Mouse (Mus musculus): ENCODE results near the gene Fxyd7.

Fxyd7 gene

DNA sequence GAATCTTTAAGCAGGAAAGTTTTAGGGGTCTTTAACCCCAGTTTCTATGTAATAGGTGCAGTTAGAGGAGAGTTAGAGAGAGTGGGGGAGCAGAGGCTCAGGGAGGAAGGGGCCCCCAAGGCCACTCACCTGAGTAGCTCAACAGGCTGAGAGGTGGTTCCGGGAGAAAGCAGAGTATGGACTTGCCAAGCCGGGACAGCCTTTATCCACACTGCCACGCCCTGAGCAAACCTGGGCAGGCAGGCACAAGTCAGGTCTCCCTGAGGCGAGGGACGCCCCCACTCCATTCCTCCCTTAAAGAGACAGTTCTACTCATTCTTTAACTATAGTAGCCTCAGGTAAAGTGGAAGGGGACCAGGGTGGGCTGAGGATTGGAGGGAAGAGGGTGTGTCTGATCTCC lies 25.2 kb upstream of the Fxyd7 start, which contains the start of gene Fxyd3:
Fxyd3 (minus strand) TSS at position 213 of the 400 bp plus-strand sequence.
- in situ Hi-C loops (cut with MboI, MseI), result no loop called here

DNA sequence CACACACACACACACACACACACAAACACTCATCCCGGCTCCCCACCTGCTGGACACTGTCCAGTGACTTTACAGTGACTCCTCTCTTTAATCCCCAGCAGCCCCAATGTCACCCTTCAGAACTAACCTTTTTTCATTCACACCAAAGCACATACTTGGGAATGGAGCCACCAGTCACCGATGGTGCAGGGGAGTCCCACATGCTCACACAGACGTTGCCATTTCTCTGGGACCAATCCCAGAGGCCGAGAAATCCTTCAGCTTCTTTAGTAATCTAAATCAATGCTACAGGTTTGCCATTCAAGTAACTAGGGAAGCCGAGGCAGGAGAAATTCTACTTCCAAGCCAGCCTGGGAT lies 23.4 kb upstream of the Fxyd7 start:
- in situ Hi-C loops (cut with MboI, MseI), result no loop called here

DNA sequence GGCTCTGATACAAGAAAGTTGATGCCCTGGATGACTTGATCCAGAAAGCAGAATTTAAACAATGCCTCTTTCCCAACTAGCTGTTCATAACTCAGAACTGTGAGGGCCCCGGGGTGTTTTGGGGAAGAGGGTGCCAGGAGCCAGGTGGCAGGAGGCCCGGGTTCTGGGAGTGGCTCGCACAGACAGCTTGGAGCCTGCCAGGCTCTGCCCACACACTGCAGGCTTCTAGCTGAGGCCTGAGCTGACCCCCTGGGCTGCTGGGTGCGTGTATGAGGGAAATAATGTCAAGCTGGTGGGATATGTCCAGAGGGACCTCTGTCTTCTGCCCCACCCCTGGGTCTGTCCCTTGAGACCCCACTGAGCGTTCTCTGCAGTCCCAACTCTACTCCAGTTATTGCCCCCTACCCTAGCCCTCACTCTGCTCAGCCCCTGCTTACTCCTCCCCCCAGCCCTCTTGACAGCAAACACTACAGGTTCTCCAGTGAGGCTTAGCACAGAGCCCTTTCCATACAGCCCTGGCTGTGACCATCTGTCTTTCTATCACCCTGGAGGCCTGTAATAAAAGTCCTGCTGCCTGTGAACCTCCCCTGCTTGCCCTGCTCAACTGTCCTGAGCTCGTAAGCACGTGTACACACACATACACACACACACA lies 22.9 kb upstream of the Fxyd7 start:
- in situ Hi-C loops (cut with MboI, MseI), result no loop called here

DNA sequence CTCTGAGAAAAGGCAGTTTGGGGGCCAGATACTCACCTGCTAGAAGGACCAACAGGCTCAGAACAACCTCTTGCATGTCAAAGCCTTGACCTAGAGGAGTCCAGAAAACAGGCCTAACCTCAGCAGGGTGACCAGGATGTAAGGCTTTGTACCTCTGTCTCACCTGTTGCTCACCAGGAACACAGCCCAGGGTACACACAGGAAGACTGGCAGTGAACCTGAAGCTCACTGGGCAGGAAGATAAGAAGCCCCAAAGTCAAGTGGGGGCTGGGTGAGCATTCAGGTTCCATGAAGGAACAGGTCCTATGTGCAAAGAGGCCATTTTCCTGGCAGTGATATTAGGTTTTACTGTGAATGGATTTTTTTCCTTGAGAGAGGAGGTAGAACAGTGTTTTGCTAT lies 22.3 kb upstream of the Fxyd7 start:
- in situ Hi-C loops (cut with MboI, MseI), result no loop called here

DNA sequence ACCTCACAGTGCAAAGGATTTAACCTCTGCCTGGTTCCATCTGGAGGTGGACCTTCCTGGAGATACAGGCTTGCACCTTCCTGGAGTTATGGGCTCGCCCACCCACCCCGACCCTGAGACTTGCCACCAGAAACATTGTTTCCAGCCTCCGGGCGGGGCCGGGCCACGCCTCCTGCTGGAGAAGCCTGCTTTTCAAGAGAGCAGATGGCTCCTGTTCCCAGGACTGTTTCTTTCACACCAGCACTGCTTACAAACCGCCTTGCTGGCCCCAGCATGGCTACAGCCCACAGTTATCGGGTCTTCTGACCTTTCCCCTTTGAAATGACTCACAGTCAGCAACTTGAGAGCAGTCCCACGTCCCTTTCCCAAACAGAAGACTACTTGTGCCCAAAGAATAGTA lies 21.1 kb upstream of the Fxyd7 start:
- in situ Hi-C loops (cut with MboI, MseI), result no loop called here

DNA sequence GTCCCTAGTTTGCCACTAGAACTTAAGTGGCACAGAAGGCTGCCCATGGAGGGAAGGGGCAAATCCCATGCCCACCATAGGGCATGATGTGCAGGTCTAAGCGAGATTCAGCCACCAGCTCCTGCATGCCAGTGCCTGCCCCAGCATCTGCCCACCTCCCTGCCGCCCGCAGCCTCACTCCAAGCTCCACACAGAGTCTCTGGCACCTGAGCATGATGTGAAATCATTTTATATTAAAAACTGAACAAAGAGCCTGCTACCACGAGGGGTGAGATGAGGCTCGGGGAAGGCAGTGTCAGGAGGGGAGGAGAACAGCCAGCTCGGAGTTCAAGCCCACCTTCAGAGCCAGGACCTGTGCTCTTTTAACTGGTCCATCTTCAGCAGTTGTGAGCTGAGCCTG lies 19.1 kb upstream of the Fxyd7 start:
- in situ Hi-C loops (cut with MboI, MseI), result no loop called here

DNA sequence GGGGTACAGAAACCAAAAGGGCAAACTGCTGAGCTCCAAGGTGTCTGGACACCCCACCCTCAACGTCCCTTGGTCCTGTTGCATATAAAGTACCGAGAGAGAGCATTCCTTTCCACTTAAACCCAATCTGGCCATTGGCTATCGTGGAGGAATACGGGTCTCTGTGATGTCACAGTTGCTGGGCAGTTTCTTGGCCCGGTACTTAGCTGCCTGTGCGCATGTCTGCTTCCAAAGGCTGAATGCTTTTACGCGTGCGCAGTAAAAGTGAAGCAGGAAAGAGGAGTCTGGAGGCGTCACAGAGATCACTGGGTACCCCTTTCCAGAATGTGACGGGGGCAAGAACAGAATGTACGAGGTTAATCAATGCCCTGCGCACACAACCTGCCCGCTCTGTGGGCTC lies 18.2 kb upstream of the Fxyd7 start:
- in situ Hi-C loops (cut with MboI, MseI), result no loop called here

DNA sequence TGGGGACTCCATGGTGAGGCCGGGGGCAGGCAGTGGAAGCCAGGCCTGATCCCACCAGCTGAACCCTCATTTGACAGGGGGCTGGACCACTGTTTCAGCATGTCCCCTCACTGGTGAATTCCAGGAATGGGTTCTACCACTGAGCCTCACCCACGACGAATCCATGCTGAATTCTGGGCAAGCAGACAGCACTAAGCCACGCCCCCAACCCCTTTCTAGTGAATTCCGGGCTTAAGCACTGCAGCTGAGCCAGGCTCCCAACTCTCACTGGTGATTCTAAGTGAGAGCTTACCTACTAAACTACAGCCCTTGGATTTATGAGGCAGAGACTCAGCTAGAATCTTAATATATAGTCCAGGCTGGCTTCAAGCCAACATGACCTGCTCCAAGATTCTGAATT lies 16.6 kb upstream of the Fxyd7 start:
- in situ Hi-C loops (cut with MboI, MseI), result no loop called here

DNA sequence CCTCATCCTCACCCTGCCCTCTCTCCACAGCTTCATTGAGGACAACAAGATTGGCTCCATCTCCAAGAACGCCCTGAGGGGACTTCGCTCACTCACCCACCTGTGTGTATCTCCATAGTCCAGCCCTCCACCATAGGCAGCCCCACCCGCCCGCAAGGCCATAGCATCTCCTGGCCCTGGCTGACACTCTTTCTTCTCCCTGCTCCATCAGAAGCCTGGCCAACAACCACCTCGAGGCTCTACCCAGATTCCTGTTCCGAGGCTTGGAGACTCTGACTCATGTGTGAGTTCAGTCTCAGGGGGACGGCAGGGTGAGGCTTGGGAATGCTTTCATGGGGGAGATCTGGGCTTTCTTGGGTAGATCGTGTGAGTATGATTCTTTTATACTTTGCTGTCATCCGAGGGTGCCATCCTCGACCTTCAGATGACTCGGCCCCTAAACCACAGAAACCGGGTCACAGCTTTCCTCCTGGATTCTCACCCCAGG lies 11.8 kb upstream of the Fxyd7 start:
- in situ Hi-C loops (cut with MboI, MseI), result no loop called here

DNA sequence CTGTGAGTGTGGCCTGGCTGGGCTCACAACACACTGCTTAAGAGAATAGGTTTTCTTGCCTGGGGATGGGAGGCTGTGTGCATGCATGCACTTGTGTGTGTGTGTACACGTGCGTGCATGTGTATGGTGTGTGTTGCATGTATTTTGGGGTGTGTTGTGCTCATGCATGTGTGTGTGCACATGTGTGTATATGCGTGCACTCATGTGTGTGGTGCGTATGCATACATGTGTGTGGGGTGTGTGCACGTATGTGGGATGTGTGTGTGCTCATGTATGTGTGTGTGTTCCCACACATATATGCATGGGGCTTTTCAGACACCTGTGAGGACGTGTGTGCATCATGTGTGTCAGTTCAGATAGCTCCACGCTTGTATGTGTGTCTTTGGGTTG lies 9.3 kb upstream of the Fxyd7 start:
- in situ Hi-C loops (cut with MboI, MseI), result no loop called here

DNA sequence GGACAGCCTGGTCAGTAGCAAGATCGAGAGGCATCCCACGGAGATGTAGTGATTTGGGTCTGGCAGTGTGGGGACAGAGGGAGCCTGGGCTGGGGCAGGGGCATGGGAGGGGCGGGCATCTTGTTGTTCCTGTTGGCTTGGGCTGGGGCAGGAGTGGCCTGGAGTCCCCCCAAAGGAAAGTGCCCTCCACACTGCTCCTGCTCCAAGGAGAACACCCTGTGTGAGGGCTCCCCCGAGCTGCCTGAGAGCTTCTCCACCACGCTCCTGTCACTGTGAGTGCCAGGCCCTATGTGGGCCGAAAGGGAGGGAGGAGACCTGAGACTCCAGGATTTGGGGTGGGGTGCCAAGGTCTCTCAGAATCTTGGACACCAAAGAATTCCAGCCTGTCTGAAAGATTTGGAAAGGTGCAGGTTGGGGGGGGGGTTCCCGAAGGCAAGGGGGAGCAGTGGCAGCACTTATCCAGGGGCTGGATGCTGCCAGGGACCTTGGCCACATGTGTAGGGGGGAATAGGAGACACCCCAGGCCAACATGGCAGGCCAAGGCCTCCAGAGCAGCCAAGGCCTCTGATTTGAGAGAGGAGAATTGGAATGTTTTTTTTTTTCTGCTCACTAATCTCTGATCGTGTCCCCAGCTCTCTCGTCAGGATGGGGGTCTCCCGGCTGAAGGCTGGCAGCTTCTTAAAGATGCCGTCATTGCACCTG lies 8.8 kb upstream of the Fxyd7 start:
- in situ Hi-C loops (cut with MboI, MseI), result no loop called here

DNA sequence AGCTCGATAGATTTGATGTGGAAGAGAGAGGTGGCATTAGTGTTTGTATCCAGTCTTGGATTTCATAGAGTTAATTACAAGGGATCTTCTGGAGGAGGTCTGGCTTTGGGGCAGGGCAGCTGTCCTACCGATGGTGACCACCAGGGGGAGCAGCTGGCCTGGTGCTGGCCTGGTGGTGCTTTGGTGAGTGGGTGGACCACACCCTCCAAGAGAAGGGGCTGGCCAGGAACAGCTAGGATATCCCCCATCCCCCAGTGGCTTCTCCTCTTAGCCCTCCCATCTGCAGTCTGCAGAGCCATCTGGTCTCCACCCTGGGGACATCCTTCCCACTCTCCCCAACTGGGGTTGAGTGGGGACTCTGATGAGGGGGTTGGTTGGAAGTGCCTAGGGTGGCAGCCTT lies 7.8 kb upstream of the Fxyd7 start, which contains the start of gene Lgi4:
Lgi4 (plus strand) TSS at position 235 of the 400 bp plus-strand sequence.
- in situ Hi-C loops (cut with MboI, MseI), result no loop called here

DNA sequence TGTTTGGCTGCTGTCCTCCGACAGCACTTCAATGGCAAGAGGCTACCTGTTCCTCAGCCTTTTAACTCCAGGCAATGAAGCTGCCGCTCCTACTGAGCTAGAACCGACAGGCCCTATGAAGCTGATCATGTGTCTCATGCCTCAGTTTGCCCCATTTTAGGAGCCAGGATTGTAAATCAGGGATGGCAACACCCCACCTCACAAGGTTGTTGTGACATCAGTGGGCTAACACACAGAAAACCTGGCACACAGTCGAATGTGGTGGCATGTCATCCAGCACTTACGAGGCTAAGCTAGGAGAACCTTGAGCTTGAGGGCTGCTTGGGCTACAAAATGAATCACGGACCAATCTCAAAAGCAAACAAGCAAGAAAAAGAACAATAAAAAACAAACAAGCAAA lies 6.9 kb upstream of the Fxyd7 start:
- in situ Hi-C loops (cut with MboI, MseI), result no loop called here

DNA sequence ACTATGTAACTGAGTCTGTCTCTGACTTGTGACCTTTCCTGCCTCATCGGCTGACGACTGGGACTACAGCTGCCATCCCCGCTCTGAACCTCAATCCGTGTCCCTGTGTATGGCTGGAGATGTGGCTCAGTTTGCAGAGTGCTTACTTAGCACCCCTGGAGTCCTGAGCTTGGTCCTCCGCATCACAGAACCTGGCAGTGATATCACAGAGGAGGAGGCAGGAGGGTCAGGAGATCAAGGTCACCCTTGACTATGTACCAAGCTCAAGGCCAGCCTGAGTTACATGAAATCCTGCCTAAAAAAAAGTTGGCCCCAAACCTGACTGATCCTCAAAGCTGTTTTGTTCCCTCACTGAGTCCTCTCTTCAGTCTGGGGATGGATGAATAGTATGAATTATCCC lies 6.5 kb upstream of the Fxyd7 start:
- in situ Hi-C loops (cut with MboI, MseI), result no loop called here

DNA sequence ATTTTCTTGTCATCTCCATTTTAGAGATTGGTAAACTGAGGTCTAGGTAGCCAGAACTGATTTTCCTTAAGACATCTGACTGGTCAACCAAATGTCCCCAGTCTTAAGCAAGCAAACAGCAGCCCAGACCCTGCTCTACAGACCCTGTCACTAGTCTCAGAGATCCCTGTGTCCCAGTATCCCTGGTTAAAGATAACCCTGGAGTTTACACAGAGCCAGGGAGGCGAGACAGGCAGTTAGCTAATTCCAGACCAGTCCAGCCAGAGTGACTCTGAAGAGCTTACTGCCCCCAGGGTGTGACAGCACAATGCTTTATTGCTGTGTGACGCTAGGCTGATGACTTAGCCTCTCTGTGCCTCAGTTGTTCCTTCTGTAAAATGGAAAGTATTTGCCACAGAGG lies 5.8 kb upstream of the Fxyd7 start, which contains the start of gene Fxyd1:
Fxyd1 (minus strand) TSS at position 129 of the 400 bp plus-strand sequence.
- in situ Hi-C loops (cut with MboI, MseI), result no loop called here

DNA sequence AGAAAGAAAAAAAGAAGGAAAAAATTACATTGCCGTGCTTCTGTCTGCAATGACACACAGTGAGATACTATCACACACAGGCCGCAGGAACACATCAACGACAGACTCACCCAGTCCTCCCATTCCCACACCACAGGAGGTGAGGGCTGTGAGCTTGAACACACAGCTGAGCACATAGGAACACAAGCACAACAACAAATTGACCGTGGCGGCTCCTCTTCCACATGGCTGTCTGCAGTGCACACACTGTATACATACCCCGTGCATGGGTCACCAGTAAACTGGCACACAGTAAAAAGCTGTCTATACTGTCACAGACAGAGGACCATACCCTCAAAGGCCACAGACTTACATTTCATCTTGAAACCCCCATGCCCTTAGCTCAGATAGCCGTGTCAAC lies 5.2 kb upstream of the Fxyd7 start:
- in situ Hi-C loops (cut with MboI, MseI), result no loop called here

DNA sequence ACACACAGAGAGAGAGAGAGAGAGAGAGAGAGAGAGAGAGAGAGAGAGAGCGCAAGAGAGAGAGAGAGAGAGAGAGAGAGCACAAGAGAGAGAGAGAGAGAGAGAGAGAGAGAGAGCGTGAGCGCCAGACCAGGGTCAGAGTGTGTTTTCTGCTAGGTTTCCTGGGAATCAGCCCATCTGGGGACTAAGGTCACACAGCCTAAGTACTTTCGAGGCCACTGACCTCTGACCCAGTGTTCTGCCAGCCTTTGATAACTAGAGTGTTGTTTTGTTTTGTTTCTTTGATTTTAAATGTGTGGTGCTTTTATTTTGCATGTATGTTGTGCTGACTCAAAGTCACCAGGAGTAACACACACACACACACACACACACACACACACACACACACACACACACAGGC lies 4.6 kb upstream of the Fxyd7 start:
- in situ Hi-C loops (cut with MboI, MseI), result no loop called here

DNA sequence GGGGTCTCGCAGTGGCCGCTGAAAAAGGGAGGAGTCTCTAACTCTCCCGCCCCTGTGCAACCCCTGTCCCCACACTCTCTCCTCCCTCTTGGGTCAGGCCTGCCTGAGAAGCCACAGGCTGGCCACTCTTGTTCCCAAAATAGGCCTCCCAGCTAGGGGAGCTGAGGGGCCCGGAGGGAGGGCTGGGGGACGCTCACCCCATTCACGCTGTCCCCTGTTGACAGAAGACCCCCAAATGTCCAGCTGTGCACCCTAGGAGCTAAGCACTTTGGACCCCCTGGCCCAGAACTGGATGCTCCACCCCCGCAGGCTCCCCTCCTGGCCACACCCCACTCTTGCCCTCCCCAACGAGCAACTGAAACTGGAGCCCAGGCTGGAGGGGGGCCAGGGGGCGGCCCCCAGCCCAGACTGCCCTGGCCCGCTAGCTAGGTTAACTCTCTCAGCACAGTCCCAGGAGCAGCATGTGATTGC lies 4.1 kb upstream of the Fxyd7 start:
- in situ Hi-C loops (cut with MboI, MseI), result no loop called here

DNA sequence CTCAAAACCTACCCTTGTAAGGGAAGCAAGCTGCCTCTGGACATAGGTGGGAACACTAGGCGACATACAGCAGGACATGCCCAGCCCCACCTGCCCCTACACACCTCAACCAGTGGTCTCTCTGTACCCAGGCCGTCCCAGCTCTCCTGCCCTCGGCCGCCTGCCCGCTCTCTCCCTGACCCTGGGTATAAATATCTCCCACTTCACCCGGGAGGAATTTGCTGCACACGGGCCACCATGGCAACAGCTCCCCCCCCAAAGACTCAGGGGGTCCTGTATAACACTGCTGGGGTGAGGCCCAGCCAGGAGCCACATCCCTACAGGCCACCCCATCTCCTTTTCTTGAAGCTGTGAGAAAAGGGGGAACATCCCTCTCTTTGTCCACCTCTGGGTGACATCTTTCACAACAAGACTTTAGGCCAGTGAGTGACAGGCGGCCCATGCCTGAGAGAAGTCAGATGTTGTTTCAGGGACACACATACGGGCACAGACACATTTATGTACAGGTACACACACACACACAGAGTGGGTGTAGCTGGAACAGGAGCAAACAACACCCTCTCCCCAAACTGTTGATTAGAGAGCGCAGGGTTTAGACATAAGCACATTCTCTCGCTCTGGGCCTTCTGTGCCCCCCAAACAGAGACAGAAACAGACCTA lies 3.5 kb upstream of the Fxyd7 start:
- in situ Hi-C loops (cut with MboI, MseI), result no loop called here

DNA sequence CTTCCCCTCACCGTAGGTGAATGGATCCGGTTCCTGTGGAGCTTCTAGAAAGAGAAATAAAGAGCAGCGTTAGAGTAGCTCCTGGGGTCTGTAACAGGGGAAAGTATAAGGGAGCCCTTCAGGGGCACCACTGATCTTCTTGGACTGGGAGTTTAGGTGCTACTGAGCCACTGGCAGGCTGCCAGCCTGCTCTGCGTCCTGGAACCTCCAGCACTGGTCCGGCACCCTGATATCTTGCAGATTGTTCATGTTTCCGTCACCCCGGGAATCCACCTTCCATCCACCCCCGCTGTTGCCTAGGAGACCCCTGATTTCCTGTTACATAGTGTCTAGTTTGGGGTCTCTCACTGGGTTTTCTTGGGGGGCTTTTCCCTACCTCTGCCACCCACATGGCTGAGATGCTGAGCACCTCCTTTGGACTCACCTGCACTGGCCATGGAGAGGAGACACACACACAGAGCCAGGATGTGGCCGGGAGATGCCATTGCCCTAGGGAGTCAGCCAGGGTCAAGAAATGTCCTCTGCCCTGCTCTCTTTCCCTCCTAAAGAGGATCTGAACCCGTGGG lies 2.7 kb upstream of the Fxyd7 start:
- in situ Hi-C loops (cut with MboI, MseI), result no loop called here

DNA sequence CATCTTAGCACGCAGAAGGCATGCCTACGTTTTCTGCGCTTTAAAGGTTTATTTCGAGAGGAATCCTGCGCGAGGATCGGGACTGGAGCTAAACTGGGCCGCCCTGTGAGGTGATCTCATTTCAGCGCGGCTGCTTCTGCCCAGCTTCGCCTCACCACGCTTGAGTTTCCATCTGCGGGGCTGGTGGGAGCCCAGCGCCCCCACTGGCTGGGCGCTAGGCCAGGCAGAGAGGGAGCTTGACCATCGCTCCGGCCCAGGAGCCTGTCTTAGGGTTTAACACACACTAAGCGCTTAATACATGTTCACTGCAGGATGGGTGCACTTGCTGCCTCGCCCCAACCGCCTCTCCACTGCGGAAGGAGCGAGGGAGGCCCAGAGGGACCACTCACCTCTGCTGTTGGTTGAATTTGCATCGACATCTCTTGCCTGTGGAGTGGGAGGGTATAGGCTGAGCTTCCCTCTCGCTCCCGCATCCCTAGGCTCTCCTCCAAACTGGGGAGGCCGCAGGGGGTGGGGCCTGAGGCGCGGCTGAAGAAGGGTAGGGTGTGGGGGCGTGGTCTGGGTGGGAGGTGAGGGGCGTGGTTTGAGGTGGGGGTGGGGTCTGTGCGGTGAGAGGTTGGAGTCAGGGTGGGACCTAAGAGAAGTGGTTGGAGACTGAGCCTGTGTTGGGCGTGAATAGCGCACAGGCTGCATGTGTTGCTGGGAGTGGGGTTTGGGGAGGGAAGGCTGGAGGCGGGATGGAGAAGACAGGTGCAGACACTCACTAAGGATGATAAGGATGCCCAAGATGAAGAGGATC lies 1.6 kb upstream of the Fxyd7 start:
- in situ Hi-C loops (cut with MboI, MseI), result no loop called here

DNA sequence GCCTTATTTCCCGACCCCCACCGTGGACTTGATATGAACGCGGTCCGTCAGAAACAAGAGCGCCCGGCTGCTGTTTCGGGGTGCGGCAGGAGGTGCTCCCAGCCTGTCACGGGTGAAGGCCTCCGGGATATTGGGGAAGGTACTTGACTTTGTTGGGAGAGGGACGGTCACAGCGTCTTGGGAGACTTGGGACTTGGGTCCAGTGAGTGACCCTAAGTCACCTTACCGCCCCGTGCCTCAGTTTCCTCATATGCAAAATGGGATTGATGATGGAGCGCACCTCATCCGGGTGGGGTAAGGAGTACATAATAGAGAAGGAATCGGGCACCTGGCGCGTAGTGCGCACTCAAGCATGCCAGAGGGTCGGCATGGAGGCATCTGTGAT lies 976 bp upstream of the Fxyd7 start:
- in situ Hi-C loops (cut with MboI, MseI), result no loop called here
